Mouse (Mus musculus): ENCODE measurements at regions not wholly inside any gene's neighbourhood (a gene's known extent, or its start where the extent isn't known, plus 50 kb on each side); places are given as distances from the start of the nearest gene placed in this dataset.

- TF ChIP-seq CTCF (IDR thresholded peaks at IDR 0.05) (no peak), EP300 (IDR thresholded peaks at IDR 0.05) (no peak)
Measured at GRCm38 (mm10) chr10:23477104-23477503, 126.5 kb upstream of the Eya4 start.

Data from lung, postnatal 0 days (tissue).